Mouse (Mus musculus): ENCODE data around the gene Gprin3. TPM values are rescaled to one million over a fixed set of nuclear protein-coding genes. Genes with fewer than 3 reads are reported as not detected.
A peak's percentile ranks its signal among the peaks of the same experiment; 100 is the strongest.

The Gprin3 gene
- 0.36 and 0.62 TPM in 2 replicates for polyA plus RNA-seq (2014; fragmentation: Nextera tagmentation; extraction: Ambion mirVana)

GRCm38 (mm10) chr6:59425824-59426533, at the start of gene Gprin3:
Gene Gprin3, minus strand, starts transcription at chr6:59426294.
- Histone ChIP-seq H3K4me1 (ENCODE audit: control insufficient read depth, insufficient read depth, low read length) (no peaks in the 10 kb centered on the region), H3K27me3 (ENCODE audit: control insufficient read depth, insufficient read depth, low read length) (no peaks in the 10 kb centered on the region), H3K27ac (replicated peaks; ENCODE audit: low read depth, low read length) (no peak within 1 kb of the TSS), H3K4me3 (ENCODE audit: low read depth, low read length) (peak within 1 kb of the TSS; percentile 31), H3K36me3 (replicated peaks; ENCODE audit: control insufficient read depth, insufficient read depth, low read depth, low read length) (no peaks in the 10 kb centered on the region), H3K4me2 (ENCODE audit: low read depth, low read length) (peak within 1 kb of the TSS; percentile 78), H3K9ac (replicated peaks; ENCODE audit: low read length) (peak within 1 kb of the TSS; percentile 64), H3K9me3 (replicated peaks; ENCODE audit: control insufficient read depth, low read length) (no peaks in the 10 kb centered on the region)
- DNase-seq (ENCODE audit: low spot score), result peak; percentile 74
- 7% methylated on average over 32 of the region's 34 CpGs for WGBS
- peak; percentile 94 for ATAC-seq (replicated peaks; ENCODE audit: insufficient number of reproducible peaks, low FRiP score, low TSS enrichment, low read depth)

- Histone ChIP-seq H3K4me2 (ENCODE audit: low read depth, low read length) (no peak overlapping the region), H3K9me3 (replicated peaks; ENCODE audit: control insufficient read depth, low read length) (no peaks in the 10 kb centered on the region), H3K27me3 (ENCODE audit: control insufficient read depth, insufficient read depth, low read length) (no peaks in the 10 kb centered on the region), H3K4me3 (ENCODE audit: low read depth, low read length) (no peak overlapping the region), H3K4me1 (ENCODE audit: control insufficient read depth, insufficient read depth, low read length) (no peaks in the 10 kb centered on the region), H3K36me3 (replicated peaks; ENCODE audit: control insufficient read depth, insufficient read depth, low read depth, low read length) (no peaks in the 10 kb centered on the region), H3K27ac (replicated peaks; ENCODE audit: low read depth, low read length) (no peak overlapping the region), H3K9ac (replicated peaks; ENCODE audit: low read length) (no peak overlapping the region)
- DNase-seq (ENCODE audit: low spot score) (no peak), ATAC-seq (replicated peaks; ENCODE audit: insufficient number of reproducible peaks, low FRiP score, low TSS enrichment, low read depth) (no peak)
Measured at GRCm38 (mm10) chr6:59458861-59459260, 32.8 kb upstream of the Gprin3 start.

- no peak for DNase-seq (ENCODE audit: low spot score)
- no peaks in the 10 kb centered on the region for H3K27me3 ChIP-seq (ENCODE audit: control insufficient read depth, insufficient read depth, low read length)
- 61% methylated on average over 1 of the region's 1 CpGs for WGBS
- no peaks in the 10 kb centered on the region for H3K36me3 ChIP-seq (replicated peaks; ENCODE audit: control insufficient read depth, insufficient read depth, low read depth, low read length)
- no peaks in the 10 kb centered on the region for H3K4me1 ChIP-seq (ENCODE audit: control insufficient read depth, insufficient read depth, low read length)
- H3K4me2 ChIP-seq (ENCODE audit: low read depth, low read length), result no peak overlapping the region
- H3K9me3 ChIP-seq (replicated peaks; ENCODE audit: control insufficient read depth, low read length), result no peaks in the 10 kb centered on the region
- no peak overlapping the region for H3K4me3 ChIP-seq (ENCODE audit: low read depth, low read length)
- no peak overlapping the region for H3K9ac ChIP-seq (replicated peaks; ENCODE audit: low read length)
- ATAC-seq (replicated peaks; ENCODE audit: insufficient number of reproducible peaks, low FRiP score, low TSS enrichment, low read depth), result no peak
- no peak overlapping the region for H3K27ac ChIP-seq (replicated peaks; ENCODE audit: low read depth, low read length)
Measured at GRCm38 (mm10) chr6:59456116-59456515, 30.0 kb upstream of the Gprin3 start.

GRCm38 (mm10) chr6:59451348-59451747, 25.3 kb upstream of the Gprin3 start:
- Histone ChIP-seq H3K4me1 (ENCODE audit: control insufficient read depth, insufficient read depth, low read length) (no peaks in the 10 kb centered on the region), H3K36me3 (replicated peaks; ENCODE audit: control insufficient read depth, insufficient read depth, low read depth, low read length) (no peaks in the 10 kb centered on the region), H3K4me3 (ENCODE audit: low read depth, low read length) (no peak overlapping the region), H3K4me2 (ENCODE audit: low read depth, low read length) (no peak overlapping the region), H3K9ac (replicated peaks; ENCODE audit: low read length) (no peak overlapping the region), H3K27me3 (ENCODE audit: control insufficient read depth, insufficient read depth, low read length) (no peaks in the 10 kb centered on the region), H3K9me3 (replicated peaks; ENCODE audit: control insufficient read depth, low read length) (no peaks in the 10 kb centered on the region), H3K27ac (replicated peaks; ENCODE audit: low read depth, low read length) (no peak overlapping the region)
- 90% methylated on average over 3 of the region's 3 CpGs for WGBS
- DNase-seq (ENCODE audit: low spot score), result no peak
- no peak for ATAC-seq (replicated peaks; ENCODE audit: insufficient number of reproducible peaks, low FRiP score, low TSS enrichment, low read depth)

- H3K9me3 ChIP-seq (replicated peaks; ENCODE audit: control insufficient read depth, low read length), result no peaks in the 10 kb centered on the region
- WGBS, result 79% methylated on average over 3 of the region's 3 CpGs
- DNase-seq (ENCODE audit: low spot score) (no peak), ATAC-seq (replicated peaks; ENCODE audit: insufficient number of reproducible peaks, low FRiP score, low TSS enrichment, low read depth) (no peak)
- H3K36me3 ChIP-seq (replicated peaks; ENCODE audit: control insufficient read depth, insufficient read depth, low read depth, low read length), result no peaks in the 10 kb centered on the region
- no peak overlapping the region for H3K4me3 ChIP-seq (ENCODE audit: low read depth, low read length)
- no peak overlapping the region for H3K9ac ChIP-seq (replicated peaks; ENCODE audit: low read length)
- no peaks in the 10 kb centered on the region for H3K27me3 ChIP-seq (ENCODE audit: control insufficient read depth, insufficient read depth, low read length)
- H3K4me1 ChIP-seq (ENCODE audit: control insufficient read depth, insufficient read depth, low read length), result no peaks in the 10 kb centered on the region
- H3K4me2 ChIP-seq (ENCODE audit: low read depth, low read length), result no peak overlapping the region
- no peak overlapping the region for H3K27ac ChIP-seq (replicated peaks; ENCODE audit: low read depth, low read length)
Measured at GRCm38 (mm10) chr6:59445101-59445503, 19.0 kb upstream of the Gprin3 start.

GRCm38 (mm10) chr6:59435906-59436305, 9.8 kb upstream of the Gprin3 start:
- no peak for ATAC-seq (replicated peaks; ENCODE audit: insufficient number of reproducible peaks, low FRiP score, low TSS enrichment, low read depth)
- Histone ChIP-seq H3K27ac (replicated peaks; ENCODE audit: low read depth, low read length) (no peak overlapping the region), H3K9me3 (replicated peaks; ENCODE audit: control insufficient read depth, low read length) (no peaks in the 10 kb centered on the region), H3K4me1 (ENCODE audit: control insufficient read depth, insufficient read depth, low read length) (no peaks in the 10 kb centered on the region), H3K4me2 (ENCODE audit: low read depth, low read length) (no peak overlapping the region), H3K9ac (replicated peaks; ENCODE audit: low read length) (no peak overlapping the region), H3K4me3 (ENCODE audit: low read depth, low read length) (no peak overlapping the region), H3K27me3 (ENCODE audit: control insufficient read depth, insufficient read depth, low read length) (no peaks in the 10 kb centered on the region), H3K36me3 (replicated peaks; ENCODE audit: control insufficient read depth, insufficient read depth, low read depth, low read length) (no peaks in the 10 kb centered on the region)
- WGBS, result 61% methylated on average over 3 of the region's 3 CpGs
- no peak for DNase-seq (ENCODE audit: low spot score)

- Histone ChIP-seq H3K4me1 (ENCODE audit: control insufficient read depth, insufficient read depth, low read length) (no peaks in the 10 kb centered on the region), H3K4me2 (ENCODE audit: low read depth, low read length) (no peak overlapping the region), H3K27me3 (ENCODE audit: control insufficient read depth, insufficient read depth, low read length) (no peaks in the 10 kb centered on the region), H3K36me3 (replicated peaks; ENCODE audit: control insufficient read depth, insufficient read depth, low read depth, low read length) (no peaks in the 10 kb centered on the region), H3K9me3 (replicated peaks; ENCODE audit: control insufficient read depth, low read length) (no peaks in the 10 kb centered on the region), H3K4me3 (ENCODE audit: low read depth, low read length) (no peak overlapping the region), H3K27ac (replicated peaks; ENCODE audit: low read depth, low read length) (no peak overlapping the region), H3K9ac (replicated peaks; ENCODE audit: low read length) (no peak overlapping the region)
- DNase-seq (ENCODE audit: low spot score), result no peak
- WGBS, result 73% methylated on average over 1 of the region's 1 CpGs
- no peak for ATAC-seq (replicated peaks; ENCODE audit: insufficient number of reproducible peaks, low FRiP score, low TSS enrichment, low read depth)
Measured at GRCm38 (mm10) chr6:59433116-59433515, 7.0 kb upstream of the Gprin3 start.

GRCm38 (mm10) chr6:59426534-59426885, 416 bp upstream of the Gprin3 start:
- H3K27ac ChIP-seq (replicated peaks; ENCODE audit: low read depth, low read length), result no peak overlapping the region
- 44% methylated on average over 3 of the region's 3 CpGs for WGBS
- ATAC-seq (replicated peaks; ENCODE audit: insufficient number of reproducible peaks, low FRiP score, low TSS enrichment, low read depth), result no peak

More at GRCm38 (mm10) chr6:59426534-59426885, 416 bp upstream of the Gprin3 start:
- Histone ChIP-seq H3K4me1 (ENCODE audit: control insufficient read depth, insufficient read depth, low read length) (no peaks in the 10 kb centered on the region), H3K36me3 (replicated peaks; ENCODE audit: control insufficient read depth, insufficient read depth, low read depth, low read length) (no peaks in the 10 kb centered on the region), H3K4me2 (ENCODE audit: low read depth, low read length) (peak overlapping the region; percentile 78), H3K4me3 (ENCODE audit: low read depth, low read length) (peak overlapping the region; percentile 31), H3K9ac (replicated peaks; ENCODE audit: low read length) (peak overlapping the region; percentile 64), H3K9me3 (replicated peaks; ENCODE audit: control insufficient read depth, low read length) (no peaks in the 10 kb centered on the region), H3K27me3 (ENCODE audit: control insufficient read depth, insufficient read depth, low read length) (no peaks in the 10 kb centered on the region)
- DNase-seq (ENCODE audit: low spot score), result no peak
